Mouse (Mus musculus) left cerebral cortex, adult 9 months (tissue): ENCODE data around the gene Fabp6.

Experiments
- DNase-seq, 2 experiments: peaks; one replicate each; pipeline ENCODE4 v3.0.0; 2022; ENCODE audit warnings: low spot score in 2 of 2

Gene Fabp6

GRCm38 (mm10) chr11:43601440-43601839 is at the start of gene Fabp6:
Fabp6 (minus strand) TSS chr11:43601540.
- no peak for DNase-seq

GRCm38 (mm10) chr11:43645286-43645685 is 43.9 kb upstream of the Fabp6 start:
- DNase-seq = no peak

DNA sequence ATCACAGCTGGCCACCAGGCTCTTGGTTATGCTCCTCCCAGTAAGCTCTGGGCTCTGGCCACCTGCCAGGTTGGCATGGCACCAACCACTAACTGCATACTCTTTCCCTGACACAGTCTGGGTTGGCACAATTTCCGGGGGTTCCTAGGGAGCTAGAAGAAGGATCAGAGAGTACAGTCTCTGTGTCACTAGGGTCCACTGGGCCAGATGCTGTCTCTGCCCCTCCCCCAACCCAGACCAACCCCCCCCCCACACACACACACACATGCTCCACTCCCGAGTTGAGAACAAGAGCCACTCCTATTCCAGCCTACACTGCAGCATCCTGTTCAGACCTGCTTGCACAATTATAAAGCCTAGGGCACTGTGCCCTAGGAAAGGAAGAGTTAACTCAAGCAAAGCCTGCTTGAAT is 41.8 kb upstream of the Fabp6 start:
- DNase-seq = peak in 1 of 2 experiments; percentile 71

GRCm38 (mm10) chr11:43638486-43638885 is 37.1 kb upstream of the Fabp6 start:
- no peak for DNase-seq

DNA sequence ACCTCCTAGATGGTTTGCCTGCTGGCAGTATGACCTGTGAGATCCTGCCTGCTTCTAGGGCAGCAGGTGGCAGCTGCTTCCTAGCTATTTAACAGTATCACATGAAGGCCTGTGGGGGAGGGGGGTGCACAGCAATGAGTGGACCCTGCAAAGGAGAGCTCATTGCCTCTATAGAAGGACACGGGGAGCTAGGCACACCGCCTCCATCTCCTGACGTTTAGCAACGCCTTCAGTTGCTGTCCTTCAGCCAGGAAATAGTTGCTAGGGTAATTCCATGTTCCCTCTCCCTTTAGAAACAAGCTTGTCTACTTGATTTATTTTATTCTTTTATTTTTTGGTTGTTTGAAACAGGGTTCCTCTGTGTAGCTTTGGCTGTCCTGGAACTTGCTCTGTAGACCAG is 35.4 kb upstream of the Fabp6 start:
- DNase-seq = peak in 1 of 2 experiments; percentile 41

DNA sequence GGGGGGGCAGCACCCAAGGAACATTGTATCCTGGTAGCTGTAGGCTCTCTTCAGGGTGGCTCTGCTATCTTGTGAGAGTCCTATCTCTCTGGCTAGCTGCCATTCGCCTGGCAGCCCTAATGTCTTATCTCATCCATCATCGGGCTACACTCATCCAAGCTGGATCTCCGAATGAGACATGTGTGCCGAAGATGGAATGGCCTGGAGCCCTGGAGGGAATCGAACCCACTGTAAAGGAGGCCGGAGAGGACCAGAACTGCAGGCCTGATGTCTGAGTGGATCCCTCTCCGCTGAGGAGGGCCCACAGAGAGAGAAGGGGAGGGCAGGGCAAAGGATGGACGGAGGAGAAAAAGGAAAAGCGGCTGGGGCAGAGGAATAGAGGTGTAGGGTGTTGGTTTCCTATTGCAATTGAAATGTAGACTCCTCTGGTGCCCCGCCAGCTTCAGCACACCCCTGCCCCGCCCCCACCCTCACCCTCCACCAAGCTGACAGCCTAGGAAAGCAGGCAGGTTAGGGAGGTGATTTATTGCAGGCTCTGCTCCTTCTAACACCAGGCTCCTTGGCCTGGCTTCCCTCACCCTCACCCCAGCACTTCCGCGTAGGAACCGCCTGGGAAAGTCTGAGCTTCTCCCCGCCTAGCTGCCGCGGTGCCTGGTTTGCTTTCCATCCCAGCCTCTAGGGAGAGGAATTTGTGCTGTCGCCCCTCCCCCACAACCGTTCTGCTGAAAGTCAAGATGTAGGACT is 32.5 kb upstream of the Fabp6 start:
- peak in 1 of 2 experiments; percentile 64 for DNase-seq

GRCm38 (mm10) chr11:43633165-43633564 is 31.8 kb upstream of the Fabp6 start:
- no peak for DNase-seq

- peak in 1 of 2 experiments; percentile 55 for DNase-seq
These were observed 31.2 kb upstream of the Fabp6 start for GRCm38 (mm10) chr11:43632566-43632965.

- no peak for DNase-seq
These were observed 30.3 kb upstream of the Fabp6 start for GRCm38 (mm10) chr11:43631645-43632044.

GRCm38 (mm10) chr11:43626927-43627645 is 25.7 kb upstream of the Fabp6 start:
- peak in 1 of 2 experiments; percentile 25 for DNase-seq

DNA sequence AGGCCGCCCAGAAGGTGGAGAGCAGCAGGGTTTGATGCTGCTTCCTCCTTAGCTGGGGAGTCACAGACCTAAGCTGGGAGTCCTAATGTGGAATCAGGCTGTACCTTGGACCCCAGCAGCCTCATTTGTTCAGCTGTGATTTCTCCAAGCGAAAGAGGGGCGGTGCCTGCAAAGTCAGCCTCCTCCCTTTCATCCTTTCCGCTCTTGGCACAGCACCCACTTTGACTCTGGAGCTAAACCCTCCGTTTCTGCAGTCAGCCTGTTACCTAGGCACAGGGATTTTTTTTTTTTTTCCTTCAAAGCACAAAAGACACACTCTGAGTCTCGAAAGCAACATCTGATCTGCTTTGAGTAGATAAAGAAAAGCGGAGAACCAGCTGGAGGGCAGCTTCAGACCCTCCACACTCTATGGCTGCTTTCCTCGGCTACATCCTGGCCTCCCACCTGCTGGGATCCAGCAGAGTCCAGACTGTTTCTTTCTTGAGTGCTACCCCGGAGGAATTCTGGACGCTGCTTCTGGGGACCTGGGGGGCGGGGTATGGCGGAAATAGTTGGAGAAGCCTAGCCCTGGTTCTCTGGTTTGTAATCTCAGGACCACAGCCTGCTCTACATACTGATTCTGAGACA is 25.1 kb upstream of the Fabp6 start:
- peak in 1 of 2 experiments; percentile 50 for DNase-seq

DNA sequence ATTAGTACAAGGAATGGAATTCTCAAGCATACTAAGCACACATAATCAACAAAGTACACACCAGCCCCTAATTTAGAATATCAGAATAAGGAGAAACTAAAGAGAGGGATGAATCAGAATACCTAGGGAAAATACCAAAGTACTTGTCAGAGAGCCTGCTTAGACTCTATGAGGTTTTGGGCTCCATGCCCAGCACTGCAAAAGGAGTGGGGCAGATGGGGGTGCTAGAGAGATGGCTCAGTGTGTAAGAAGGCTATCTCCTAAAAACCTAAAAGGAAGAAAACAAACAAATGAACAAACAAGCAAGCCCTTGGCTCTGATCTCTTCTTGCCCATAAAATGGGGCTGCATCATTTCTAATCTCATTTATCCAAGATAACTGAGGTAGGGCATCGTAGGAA is 23.0 kb upstream of the Fabp6 start:
- DNase-seq = no peak

DNA sequence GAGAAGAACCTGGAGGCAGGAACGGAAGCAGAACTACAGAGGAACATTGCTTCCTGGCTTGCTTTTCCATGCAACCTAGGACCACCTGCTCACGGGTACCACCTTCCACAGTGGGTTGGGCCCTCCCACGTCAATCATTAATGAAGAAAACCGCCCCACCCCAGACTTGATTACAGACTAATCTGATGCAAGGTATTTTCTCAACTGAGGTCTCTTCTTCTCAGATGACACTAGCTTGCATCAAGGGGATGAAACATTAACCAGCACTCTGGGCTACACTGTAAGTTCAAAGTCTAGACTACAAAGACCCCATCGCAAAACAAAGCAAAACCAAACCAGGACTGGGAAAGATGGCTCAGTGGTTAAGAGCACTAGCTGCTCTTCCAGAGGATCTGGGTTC is 20.4 kb upstream of the Fabp6 start:
- no peak for DNase-seq

DNA sequence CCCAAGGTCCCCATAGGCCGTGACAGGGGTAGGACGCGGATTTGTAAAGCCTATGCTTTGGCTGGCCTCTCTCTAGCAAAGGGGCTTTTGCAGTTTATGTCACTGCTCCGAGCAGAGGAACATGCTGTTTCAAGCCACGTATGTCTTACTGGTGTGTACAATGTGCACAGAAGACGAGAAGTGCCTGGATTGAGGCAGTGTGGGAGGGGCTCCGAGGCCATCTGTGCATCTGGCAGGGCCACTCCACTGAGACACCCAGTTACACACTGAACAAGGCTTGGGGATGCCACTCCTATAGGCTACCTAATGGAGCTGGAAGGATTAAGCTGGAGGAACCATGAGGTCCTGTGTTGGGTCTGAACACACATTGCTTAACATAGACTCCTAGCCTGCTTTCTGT is 17.1 kb upstream of the Fabp6 start:
- DNase-seq = no peak

- DNase-seq = no peak
These were observed 16.6 kb upstream of the Fabp6 start for GRCm38 (mm10) chr11:43617924-43618323.

- DNase-seq = peak in 1 of 2 experiments; percentile 91
These were observed 11.6 kb upstream of the Fabp6 start for GRCm38 (mm10) chr11:43612834-43613488.

- no peak for DNase-seq
These were observed 9.3 kb upstream of the Fabp6 start for GRCm38 (mm10) chr11:43610662-43611033.

- peak in 1 of 2 experiments; percentile 29 for DNase-seq
These were observed 8.8 kb upstream of the Fabp6 start for GRCm38 (mm10) chr11:43610006-43610661.

GRCm38 (mm10) chr11:43608440-43608839 is 7.1 kb upstream of the Fabp6 start:
- no peak for DNase-seq

GRCm38 (mm10) chr11:43605859-43606258 is 4.5 kb upstream of the Fabp6 start:
- DNase-seq = no peak

DNA sequence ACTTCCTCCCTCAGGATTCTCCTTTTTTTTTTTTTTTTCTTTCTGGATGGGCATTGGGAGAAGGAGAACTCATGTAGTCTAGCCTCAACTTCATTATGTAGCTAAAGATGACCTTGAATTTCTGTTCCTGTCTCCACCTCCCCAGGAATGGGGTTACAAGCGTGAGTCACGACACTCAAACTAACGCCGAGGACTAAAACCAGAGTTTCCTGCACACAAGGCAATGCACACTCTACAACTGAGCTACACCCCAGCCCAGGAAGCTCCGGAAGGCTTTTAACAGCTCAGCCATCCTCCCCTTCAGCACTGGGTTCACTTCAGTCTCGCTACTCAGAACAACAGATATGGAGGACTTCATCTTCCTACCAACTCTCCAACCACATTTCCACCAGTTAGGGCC is 3.6 kb upstream of the Fabp6 start:
- no peak for DNase-seq

GRCm38 (mm10) chr11:43604207-43604606 is 2.9 kb upstream of the Fabp6 start:
- DNase-seq = no peak
